Mouse (Mus musculus) midbrain, embryonic 16.5 days (tissue): ENCODE results near the gene Foxl2. TPM values are rescaled to one million over a fixed set of nuclear protein-coding genes. Genes with fewer than 3 reads are reported as not detected.

Experiments
- ATAC-seq: fragments of 200-750 bp; cut with Nextera tagmentation; 2 replicates; pipeline ENCODE4 v1.8.0; 2017; ENCODE audit warnings: moderate TSS enrichment
- H3K27ac ChIP-seq: fragments of 300-500 bp; sonication (generic); 2 replicates; pipeline ENCODE4 v1.5.1; 2014; ENCODE audit warnings: mild to moderate bottlenecking, low read length, mixed read lengths
- H3K27me3 ChIP-seq: fragments of 300-500 bp; sonication (generic); 2 replicates; pipeline ENCODE4 v1.6.1; 2014; ENCODE audit warnings: low read depth, low read length, mixed read lengths; ENCODE audit not compliant: control insufficient read depth, insufficient read depth
- H3K36me3 ChIP-seq: fragments of 300-500 bp; sonication (generic); 2 replicates; pipeline ENCODE4 v1.6.1; 2014; ENCODE audit warnings: mild to moderate bottlenecking, low read length, moderate library complexity, mixed read lengths; ENCODE audit not compliant: control insufficient read depth, insufficient read depth
- H3K4me1 ChIP-seq: fragments of 300-500 bp; sonication (generic); 2 replicates; pipeline ENCODE4 v1.6.1; 2014; ENCODE audit warnings: mild to moderate bottlenecking, low read length, mixed read lengths; ENCODE audit not compliant: control insufficient read depth, insufficient read depth
- H3K4me2 ChIP-seq: fragments of 300-500 bp; sonication (generic); 2 replicates; pipeline ENCODE4 v1.6.1; 2014; ENCODE audit warnings: mild to moderate bottlenecking, low read length, mixed read lengths
- H3K4me3 ChIP-seq: fragments of 300-500 bp; sonication (generic); 2 replicates; pipeline ENCODE4 v1.5.1; 2014; ENCODE audit warnings: low read depth, mild to moderate bottlenecking, low read length, moderate library complexity, mixed read lengths
- H3K9ac ChIP-seq: fragments of 300-500 bp; sonication (generic); 2 replicates; pipeline ENCODE4 v1.6.1; 2014; ENCODE audit warnings: low read depth, low read length, mixed read lengths
- H3K9me3 ChIP-seq: fragments of 300-500 bp; sonication (generic); replicated peaks from 2 replicates; pipeline ENCODE4 v1.6.1; 2014; ENCODE audit warnings: mild to moderate bottlenecking, low read length, mixed read lengths; ENCODE audit not compliant: control insufficient read depth, poor library complexity, severe bottlenecking
- WGBS: fragments of 180-500 bp; shearing (Covaris S2); extraction: QIAGEN DNeasy Blood & Tissue Kit; methylation state at CpG from one replicate; pipeline ENCODE4 v1.1.7; 2014; 5-methylcytosine and 5-hydroxymethylcytosine counted together
- polyA plus RNA-seq: library from polyadenylated mRNA; unstranded; fragments of >200 nt; fragmentation: Nextera tagmentation; extraction: Ambion mirVana; gene quantifications from 2 replicates; pipeline ENCODE4 v1.2.1, GENCODE M21; 2015

The Foxl2 gene
- polyA plus RNA-seq, 1 experiment from 2014 or later = 0.49 TPM

GRCm38 (mm10) chr9:99001326-99001725 lies 46.2 kb downstream of the Foxl2 start:
- no peak for ATAC-seq
- Histone ChIP-seq H3K4me1 (no peaks in the 10 kb centered on the region), H3K9me3 (no peaks in the 10 kb centered on the region), H3K27me3 (no peaks in the 10 kb centered on the region), H3K9ac (no peak overlapping the region), H3K4me3 (no peak overlapping the region), H3K36me3 (peaks cover 23% of the 10 kb centered on the region), H3K27ac (no peak overlapping the region), H3K4me2 (no peak overlapping the region)
- WGBS = 89% methylated on average over 6 of the region's 6 CpGs

Other genes starting within 250 kb of the Foxl2 start
- gene Prr23a1, start 112.8 kb upstream of the Foxl2 start, polyA plus RNA-seq = 0.32 TPM in 1 of 2 replicates, not detected in the other
- not detected in 2 replicates for gene Prr23a2, start 98.8 kb upstream of the Foxl2 start, polyA plus RNA-seq
- gene Prr23a3, start 90.5 kb upstream of the Foxl2 start, polyA plus RNA-seq = not detected in 2 replicates
- not detected in 2 replicates for gene 7420426K07Rik, start 52.2 kb upstream of the Foxl2 start, polyA plus RNA-seq
- gene Faim, start 31.1 kb downstream of the Foxl2 start, polyA plus RNA-seq = 118 and 119 TPM in 2 replicates
- 0.19 TPM in 1 of 2 replicates, not detected in the other for gene Gm1123, start 80.4 kb downstream of the Foxl2 start, polyA plus RNA-seq
- gene Pik3cb, start 185.3 kb downstream of the Foxl2 start, polyA plus RNA-seq = 2.3 and 3.4 TPM in 2 replicates